Mouse (Mus musculus): Measurements from ENCODE around the gene Sec24a. TPM values are rescaled to one million over a fixed set of nuclear protein-coding genes. Genes with fewer than 3 reads are reported as not detected.

Gene Sec24a
- polyA plus RNA-seq, 1 experiment from 2014 or later, result 16.1 TPM

- Histone ChIP-seq H3K27ac (ENCODE audit: low read depth, low read length) (no peak within 1 kb of the TSS), H3K27me3 (ENCODE audit: control insufficient read depth, insufficient read depth, low read length) (peaks cover 13% of the 10 kb centered on the region), H3K4me3 (ENCODE audit: low read depth, low read length) (peak within 1 kb of the TSS; percentile 57), H3K9ac (ENCODE audit: low read depth, low read length) (peak within 1 kb of the TSS; percentile 67), H3K4me1 (replicated peaks; ENCODE audit: control insufficient read depth, insufficient read depth, low read length) (peaks cover 19% of the 10 kb centered on the region), H3K9me3 (ENCODE audit: control insufficient read depth, low read length) (no peaks in the 10 kb centered on the region), H3K4me2 (replicated peaks; ENCODE audit: low read depth, low read length) (peak within 1 kb of the TSS; percentile 95), H3K36me3 (ENCODE audit: control insufficient read depth, insufficient read depth, low read length) (no peaks in the 10 kb centered on the region)
- ATAC-seq (ENCODE audit: low FRiP score), result peak; percentile 67; the same call in 1 of the 2 replicates
- DNase-seq (ENCODE audit: low spot score), result peak; percentile 76
- WGBS, result 1% methylated on average over 62 of the region's 70 CpGs
These were observed 112.5 kb downstream of the Sec24a start, which contains the start of the genes N4bp3 and D930048N14Rik for GRCm38 (mm10) chr11:51650691-51651515. Gene N4bp3 (minus strand): TSS chr11:51650842. Gene D930048N14Rik (plus strand): TSS chr11:51650954.

DNA sequence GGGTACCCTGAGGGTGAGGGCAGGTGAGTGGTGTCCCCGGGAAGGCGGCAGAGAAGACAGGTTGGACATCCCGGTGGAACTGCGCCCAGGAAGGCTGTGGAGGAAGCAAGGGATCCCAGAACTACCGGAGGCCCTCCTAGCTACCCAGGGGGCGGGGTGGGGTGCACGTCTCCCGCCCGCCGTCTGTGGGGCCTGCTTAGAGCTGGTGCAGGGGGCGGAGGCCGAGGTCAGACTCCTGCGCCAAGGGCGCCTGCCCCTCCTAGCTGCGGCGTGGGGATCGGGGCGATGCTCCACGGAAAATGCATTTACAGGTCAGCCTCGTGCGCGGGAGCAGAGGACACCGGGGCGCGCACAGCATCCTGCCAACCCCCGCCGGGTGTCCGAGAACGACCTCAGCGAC, 113.2 kb downstream of the Sec24a start:
- 2% methylated on average over 16 of the region's 30 CpGs for WGBS
- Histone ChIP-seq H3K4me2 (replicated peaks; ENCODE audit: low read depth, low read length) (peak overlapping the region; percentile 95), H3K36me3 (ENCODE audit: control insufficient read depth, insufficient read depth, low read length) (no peaks in the 10 kb centered on the region), H3K9ac (ENCODE audit: low read depth, low read length) (peak overlapping the region; percentile 67), H3K27me3 (ENCODE audit: control insufficient read depth, insufficient read depth, low read length) (peaks cover 13% of the 10 kb centered on the region), H3K4me1 (replicated peaks; ENCODE audit: control insufficient read depth, insufficient read depth, low read length) (peaks cover 19% of the 10 kb centered on the region), H3K27ac (ENCODE audit: low read depth, low read length) (no peak overlapping the region), H3K4me3 (ENCODE audit: low read depth, low read length) (peak overlapping the region; percentile 57), H3K9me3 (ENCODE audit: control insufficient read depth, low read length) (no peaks in the 10 kb centered on the region)
- peak; percentile 18; the same call in 1 of the 2 replicates for ATAC-seq (ENCODE audit: low FRiP score)
- DNase-seq (ENCODE audit: low spot score), result no peak

DNA sequence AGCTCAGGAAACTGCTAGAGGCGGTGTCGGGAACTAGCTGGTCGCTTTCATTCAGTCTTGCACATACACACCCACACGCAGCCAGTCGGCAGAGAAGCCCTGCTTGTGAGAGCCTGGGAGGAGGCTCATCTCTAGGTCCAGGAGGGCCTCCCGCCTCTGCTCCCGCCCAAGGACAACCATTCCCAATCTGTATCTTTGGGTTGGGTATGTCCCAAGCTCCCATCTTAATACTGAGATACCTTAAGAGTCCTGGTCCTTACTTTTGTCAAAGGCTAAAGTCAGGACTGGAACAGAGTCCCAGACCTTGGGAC, 113.6 kb downstream of the Sec24a start:
- DNase-seq (ENCODE audit: low spot score), result peak; percentile 35
- Histone ChIP-seq H3K4me3 (ENCODE audit: low read depth, low read length) (peak overlapping the region; percentile 57), H3K36me3 (ENCODE audit: control insufficient read depth, insufficient read depth, low read length) (no peaks in the 10 kb centered on the region), H3K4me1 (replicated peaks; ENCODE audit: control insufficient read depth, insufficient read depth, low read length) (peaks cover 19% of the 10 kb centered on the region), H3K9ac (ENCODE audit: low read depth, low read length) (peak overlapping the region; percentile 67), H3K9me3 (ENCODE audit: control insufficient read depth, low read length) (no peaks in the 10 kb centered on the region), H3K4me2 (replicated peaks; ENCODE audit: low read depth, low read length) (peak overlapping the region; percentile 95), H3K27ac (ENCODE audit: low read depth, low read length) (no peak overlapping the region), H3K27me3 (ENCODE audit: control insufficient read depth, insufficient read depth, low read length) (peaks cover 13% of the 10 kb centered on the region)
- ATAC-seq (ENCODE audit: low FRiP score), result no peak
- 4% methylated on average over 7 of the region's 7 CpGs for WGBS

- Histone ChIP-seq H3K4me3 (ENCODE audit: low read depth, low read length) (peak overlapping the region; percentile 57; the same call in 1 of the 2 replicates), H3K9me3 (ENCODE audit: control insufficient read depth, low read length) (no peaks in the 10 kb centered on the region), H3K27me3 (ENCODE audit: control insufficient read depth, insufficient read depth, low read length) (peaks cover 13% of the 10 kb centered on the region), H3K9ac (ENCODE audit: low read depth, low read length) (peak overlapping the region; percentile 67; the same call in 1 of the 2 replicates), H3K4me1 (replicated peaks; ENCODE audit: control insufficient read depth, insufficient read depth, low read length) (peaks cover 19% of the 10 kb centered on the region), H3K36me3 (ENCODE audit: control insufficient read depth, insufficient read depth, low read length) (no peaks in the 10 kb centered on the region), H3K27ac (ENCODE audit: low read depth, low read length) (no peak overlapping the region), H3K4me2 (replicated peaks; ENCODE audit: low read depth, low read length) (peak overlapping the region; percentile 95)
- DNase-seq (ENCODE audit: low spot score), result no peak
- 20% methylated on average over 11 of the region's 11 CpGs for WGBS
- 0 out of 2 replicates have a peak, but pooled peaks have one; percentile 7 for ATAC-seq (ENCODE audit: low FRiP score)
These were observed 114.1 kb downstream of the Sec24a start for GRCm38 (mm10) chr11:51649111-51649888.

- Histone ChIP-seq H3K27me3 (ENCODE audit: control insufficient read depth, insufficient read depth, low read length) (peaks cover 13% of the 10 kb centered on the region), H3K9ac (ENCODE audit: low read depth, low read length) (no peak overlapping the region), H3K4me1 (replicated peaks; ENCODE audit: control insufficient read depth, insufficient read depth, low read length) (peaks cover 19% of the 10 kb centered on the region), H3K9me3 (ENCODE audit: control insufficient read depth, low read length) (no peaks in the 10 kb centered on the region), H3K36me3 (ENCODE audit: control insufficient read depth, insufficient read depth, low read length) (no peaks in the 10 kb centered on the region), H3K4me2 (replicated peaks; ENCODE audit: low read depth, low read length) (no peak overlapping the region), H3K27ac (ENCODE audit: low read depth, low read length) (no peak overlapping the region), H3K4me3 (ENCODE audit: low read depth, low read length) (no peak overlapping the region)
- WGBS, result 12% methylated on average over 3 of the region's 3 CpGs
- ATAC-seq (ENCODE audit: low FRiP score), result peak; percentile 69
- peak; percentile 83 for DNase-seq (ENCODE audit: low spot score)
These were observed 114.9 kb downstream of the Sec24a start for GRCm38 (mm10) chr11:51648566-51648965.

GRCm38 (mm10) chr11:51646751-51647667, 116.4 kb downstream of the Sec24a start:
- DNase-seq (ENCODE audit: low spot score), result no peak

DNA sequence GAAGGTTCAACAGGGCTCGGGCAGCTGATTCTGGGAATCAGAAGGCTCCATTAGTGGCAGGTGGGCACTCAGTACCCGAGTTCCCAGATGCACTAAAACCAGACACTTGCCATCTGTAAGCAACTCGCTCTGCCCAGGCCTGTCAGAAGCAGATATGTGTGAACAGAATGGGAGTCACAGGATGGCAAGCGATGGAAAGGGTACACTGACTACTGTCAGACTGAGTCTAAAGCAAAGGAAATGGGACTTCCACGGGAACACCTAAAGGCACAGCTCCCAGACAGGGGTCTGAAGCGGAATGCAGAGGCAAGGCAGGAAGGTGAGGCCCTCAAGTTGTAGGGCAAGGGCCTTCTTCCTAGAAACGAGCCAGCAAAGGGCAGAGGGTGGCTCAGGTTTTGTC, 117.2 kb downstream of the Sec24a start:
- ATAC-seq (ENCODE audit: low FRiP score), result no peak

More at GRCm38 (mm10) chr11:51646751-51647667, 116.4 kb downstream of the Sec24a start:
- H3K27ac ChIP-seq (ENCODE audit: low read depth, low read length), result no peak overlapping the region
- 80% methylated on average over 15 of the region's 15 CpGs for WGBS
- no peaks in the 10 kb centered on the region for H3K9me3 ChIP-seq (ENCODE audit: control insufficient read depth, low read length)
- no peak overlapping the region for H3K4me2 ChIP-seq (replicated peaks; ENCODE audit: low read depth, low read length)
- H3K27me3 ChIP-seq (ENCODE audit: control insufficient read depth, insufficient read depth, low read length), result peaks cover 13% of the 10 kb centered on the region
- H3K4me3 ChIP-seq (ENCODE audit: low read depth, low read length), result no peak overlapping the region
- no peak overlapping the region; the same call in 1 of the 2 replicates for H3K9ac ChIP-seq (ENCODE audit: low read depth, low read length)
- peaks cover 19% of the 10 kb centered on the region for H3K4me1 ChIP-seq (replicated peaks; ENCODE audit: control insufficient read depth, insufficient read depth, low read length)
- ATAC-seq (ENCODE audit: low FRiP score), result no peak
- H3K36me3 ChIP-seq (ENCODE audit: control insufficient read depth, insufficient read depth, low read length), result no peaks in the 10 kb centered on the region

DNA sequence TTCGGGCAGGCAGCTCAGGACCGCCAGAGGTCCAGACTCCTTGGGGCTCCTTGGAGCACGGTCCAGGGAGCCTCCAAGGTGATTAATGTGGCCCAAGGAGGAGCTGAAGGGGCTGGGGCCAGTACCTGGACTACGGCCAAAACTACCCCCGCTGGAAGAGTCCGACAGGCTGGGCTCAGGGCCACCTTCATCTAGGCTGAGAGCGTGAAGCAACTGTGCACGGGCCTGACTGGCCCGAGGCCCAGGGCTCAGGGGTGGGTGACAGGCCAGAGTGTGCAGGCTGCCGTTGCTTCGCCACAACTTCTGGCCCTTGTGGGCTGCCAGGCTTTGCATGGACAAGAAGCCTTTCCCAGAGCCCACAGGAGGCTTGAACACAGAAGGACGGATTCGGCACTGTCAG, 118.1 kb downstream of the Sec24a start:
- WGBS, result 91% methylated on average over 13 of the region's 13 CpGs
- peaks cover 6% of the 10 kb centered on the region for H3K27me3 ChIP-seq (ENCODE audit: control insufficient read depth, insufficient read depth, low read length)
- no peak for DNase-seq (ENCODE audit: low spot score)
- H3K9ac ChIP-seq (ENCODE audit: low read depth, low read length), result no peak overlapping the region
- no peaks in the 10 kb centered on the region for H3K9me3 ChIP-seq (ENCODE audit: control insufficient read depth, low read length)
- H3K4me3 ChIP-seq (ENCODE audit: low read depth, low read length), result no peak overlapping the region
- H3K4me2 ChIP-seq (replicated peaks; ENCODE audit: low read depth, low read length), result no peak overlapping the region
- no peaks in the 10 kb centered on the region for H3K36me3 ChIP-seq (ENCODE audit: control insufficient read depth, insufficient read depth, low read length)
- no peak overlapping the region for H3K27ac ChIP-seq (ENCODE audit: low read depth, low read length)
- ATAC-seq (ENCODE audit: low FRiP score), result no peak
- peaks cover 19% of the 10 kb centered on the region for H3K4me1 ChIP-seq (replicated peaks; ENCODE audit: control insufficient read depth, insufficient read depth, low read length)

More for the DNA sequence above, 117.2 kb downstream of the Sec24a start:
- Histone ChIP-seq H3K36me3 (ENCODE audit: control insufficient read depth, insufficient read depth, low read length) (no peaks in the 10 kb centered on the region), H3K4me2 (replicated peaks; ENCODE audit: low read depth, low read length) (no peak overlapping the region), H3K27me3 (ENCODE audit: control insufficient read depth, insufficient read depth, low read length) (peaks cover 10% of the 10 kb centered on the region), H3K9me3 (ENCODE audit: control insufficient read depth, low read length) (no peaks in the 10 kb centered on the region), H3K27ac (ENCODE audit: low read depth, low read length) (0 out of 2 replicates have a peak overlapping the region, but pooled peaks have one; percentile 5), H3K4me3 (ENCODE audit: low read depth, low read length) (no peak overlapping the region), H3K9ac (ENCODE audit: low read depth, low read length) (no peak overlapping the region), H3K4me1 (replicated peaks; ENCODE audit: control insufficient read depth, insufficient read depth, low read length) (peaks cover 19% of the 10 kb centered on the region)
- WGBS, result 92% methylated on average over 7 of the region's 7 CpGs
- DNase-seq (ENCODE audit: low spot score), result no peak

Data from hindbrain, embryonic 11.5 days (tissue).